Mouse (Mus musculus): Measurements from ENCODE around the gene Mmp25.

Mmp25 gene

DNA sequence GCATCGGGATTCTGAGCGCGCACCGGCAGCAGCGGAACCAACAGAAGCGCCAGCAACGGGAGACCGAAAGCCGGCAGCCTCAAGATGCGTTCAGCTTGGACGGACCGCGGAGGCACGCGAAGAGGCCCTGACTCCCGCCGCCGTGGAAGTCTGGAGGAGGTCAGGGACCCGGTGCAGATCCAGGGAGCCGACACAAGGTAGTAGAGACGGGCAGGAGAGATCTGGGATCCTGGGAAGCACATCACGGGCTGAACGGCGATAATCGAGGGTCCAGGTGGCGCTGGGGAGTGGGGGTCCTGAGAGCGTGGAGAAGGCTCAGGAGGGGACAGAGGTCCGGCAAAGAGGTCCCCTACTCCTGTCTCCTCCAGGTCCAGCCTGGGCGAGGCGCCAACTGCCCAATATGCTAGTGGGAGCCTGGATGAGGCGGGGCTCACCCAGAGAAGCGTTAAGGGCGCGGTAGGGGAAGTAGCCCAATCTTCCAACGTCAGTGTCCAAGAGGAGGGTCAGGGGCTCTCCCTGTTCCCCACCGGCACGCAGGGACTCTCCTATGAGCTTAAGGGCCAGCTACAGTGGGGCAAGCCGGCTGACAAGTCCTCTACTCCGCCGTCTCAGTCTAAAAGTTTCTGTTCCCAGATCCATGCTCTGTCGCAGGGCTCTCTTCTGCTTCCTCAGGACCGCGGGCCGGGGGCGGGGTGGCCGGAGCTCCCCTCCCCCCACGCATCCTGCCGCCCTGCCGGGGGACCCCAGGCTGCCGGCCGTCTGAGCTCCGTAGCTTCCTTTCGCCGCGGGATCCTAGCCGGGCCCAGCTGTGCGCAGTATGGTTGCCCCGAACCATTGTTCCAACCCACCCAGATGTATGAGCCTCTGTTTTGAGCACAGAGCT is at the start of gene Mmp25:
Mmp25 (minus strand) TSS at position 665 of the 883 bp plus-strand sequence.
- no peak for DNase-seq (ENCODE audit: low spot score)

DNA sequence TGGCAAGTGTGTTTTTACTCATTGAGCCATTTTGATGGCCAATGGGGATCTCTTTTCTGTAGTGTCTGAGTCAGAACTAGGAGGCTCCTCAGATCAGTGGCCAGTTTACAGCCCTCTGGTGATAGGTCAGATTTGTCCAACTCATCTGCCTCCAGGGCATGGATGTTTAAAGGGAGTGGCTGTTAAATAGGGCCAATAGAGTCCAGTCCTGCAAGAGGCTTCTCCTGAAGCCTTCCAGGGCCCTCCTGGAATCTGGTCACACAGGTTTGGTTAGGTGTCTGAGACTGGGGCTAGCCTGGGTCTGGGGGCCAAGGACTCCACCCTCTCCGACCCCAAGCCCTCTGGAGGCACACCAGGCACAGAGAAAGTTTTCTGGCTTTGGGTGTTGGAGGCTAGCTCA is 49.4 kb upstream of the Mmp25 start:
- no peak for DNase-seq (ENCODE audit: low spot score)

DNA sequence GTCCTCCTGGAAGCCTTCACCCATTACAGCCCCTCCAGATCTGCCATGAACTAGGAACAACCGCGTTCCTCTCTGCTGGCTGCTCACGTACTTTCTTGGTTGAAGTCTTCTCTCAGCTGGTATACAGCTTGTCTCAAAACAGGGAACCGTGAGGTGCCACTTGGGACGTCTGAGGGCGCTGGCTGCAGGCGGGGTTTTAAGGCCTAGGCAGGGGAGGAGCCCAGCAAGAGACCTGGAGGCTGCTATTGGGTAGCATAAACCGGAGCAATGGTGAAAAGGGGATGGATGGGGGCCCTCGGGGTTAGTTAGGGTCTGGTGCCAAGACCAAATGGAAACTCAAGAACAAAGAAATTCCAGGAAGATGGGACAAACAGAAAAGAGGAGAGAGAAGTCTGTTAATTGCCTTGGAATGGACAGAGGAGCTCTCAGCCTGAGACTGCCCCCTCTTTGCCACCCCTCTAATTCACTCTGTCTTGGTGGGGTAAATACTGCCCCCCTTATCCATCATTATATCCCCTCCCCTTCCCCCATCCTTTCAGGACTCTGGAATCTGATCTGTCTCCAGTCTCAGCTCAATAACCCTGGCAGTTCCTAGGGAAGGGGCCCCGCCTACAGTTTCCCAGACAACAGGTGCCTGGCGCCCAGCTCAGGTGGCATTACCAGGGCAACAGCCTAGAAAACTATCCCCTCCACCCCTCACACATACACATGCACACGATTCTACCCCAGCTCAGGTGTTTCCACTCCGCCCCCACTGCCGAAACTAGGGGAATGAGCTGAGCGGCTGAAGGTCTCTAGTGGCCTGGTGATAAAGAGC is 39.0 kb upstream of the Mmp25 start, which contains the start of gene Cldn9:
Cldn9 (minus strand) TSS at position 171 of the 817 bp plus-strand sequence.
- no peak for DNase-seq (ENCODE audit: low spot score)

DNA sequence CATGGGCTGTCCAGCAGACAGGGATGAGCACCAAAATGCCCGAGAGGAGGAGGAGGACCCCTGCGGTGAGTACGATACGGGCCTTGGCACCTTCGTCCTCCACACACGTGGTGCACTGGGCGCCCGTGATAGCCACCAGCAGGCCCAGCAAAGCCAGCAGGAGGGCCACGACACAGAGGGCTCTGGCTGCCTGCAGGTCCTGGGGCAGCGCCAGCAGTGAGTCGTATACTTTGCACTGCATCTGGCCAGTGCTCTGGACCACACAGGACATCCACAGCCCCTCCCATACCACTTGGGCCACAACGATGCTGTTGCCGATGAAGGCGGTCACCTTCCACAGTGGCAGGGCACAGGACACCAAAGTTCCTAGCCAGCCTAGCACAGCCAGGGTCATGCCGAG is 38.1 kb upstream of the Mmp25 start:
- DNase-seq (ENCODE audit: low spot score) = no peak

DNA sequence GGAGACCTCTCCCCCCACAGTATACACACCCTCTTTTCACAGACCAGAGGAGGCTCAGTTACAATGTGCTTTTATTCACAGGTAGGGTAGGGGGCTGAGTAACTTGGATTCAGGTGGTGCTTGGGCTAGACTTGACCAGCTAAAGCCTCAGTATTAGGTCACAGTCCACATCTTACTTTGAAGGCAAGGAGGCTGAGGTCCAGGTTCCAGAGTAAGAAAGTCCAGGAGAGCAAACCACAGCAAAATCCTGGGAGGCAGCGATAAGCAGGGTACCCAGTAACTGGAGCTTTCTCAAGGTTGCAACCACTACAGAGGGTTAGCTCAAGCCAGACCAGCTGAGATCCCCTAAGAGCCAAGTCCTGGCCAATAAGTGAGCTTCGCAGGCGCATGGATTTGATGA is 37.5 kb upstream of the Mmp25 start:
- no peak for DNase-seq (ENCODE audit: low spot score)

DNA sequence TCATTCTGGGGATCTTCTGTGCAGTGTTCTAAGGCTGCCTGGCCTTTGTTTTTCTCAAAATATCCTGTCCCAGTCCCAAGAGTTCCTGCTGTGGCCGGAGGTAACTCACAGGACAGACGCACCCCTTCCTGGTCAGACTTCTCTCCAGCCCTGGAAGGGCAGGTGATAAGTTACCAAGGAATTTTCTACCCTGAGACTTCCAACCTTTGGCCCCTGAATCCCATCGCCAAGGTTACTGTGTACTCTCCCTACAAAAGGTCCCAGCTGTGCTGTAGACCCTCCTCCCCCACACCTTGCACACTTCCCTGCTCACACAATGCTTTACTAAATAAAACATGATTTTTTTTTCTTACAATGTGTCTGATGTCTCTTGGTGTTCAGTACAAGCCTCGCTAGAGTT is 37.0 kb upstream of the Mmp25 start:
- DNase-seq (ENCODE audit: low spot score) = no peak

DNA sequence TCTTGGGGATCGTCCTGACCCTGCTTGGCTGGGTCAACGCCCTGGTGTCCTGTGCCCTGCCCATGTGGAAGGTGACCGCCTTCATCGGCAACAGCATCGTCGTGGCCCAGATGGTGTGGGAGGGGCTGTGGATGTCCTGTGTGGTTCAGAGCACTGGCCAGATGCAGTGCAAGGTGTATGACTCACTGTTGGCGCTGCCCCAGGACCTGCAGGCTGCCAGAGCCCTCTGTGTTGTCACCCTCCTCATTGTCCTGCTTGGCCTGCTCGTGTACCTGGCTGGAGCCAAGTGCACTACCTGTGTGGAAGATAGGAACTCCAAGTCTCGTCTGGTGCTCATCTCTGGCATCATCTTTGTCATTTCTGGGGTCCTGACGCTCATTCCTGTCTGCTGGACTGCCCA is 36.0 kb upstream of the Mmp25 start:
- DNase-seq (ENCODE audit: low spot score) = no peak

DNA sequence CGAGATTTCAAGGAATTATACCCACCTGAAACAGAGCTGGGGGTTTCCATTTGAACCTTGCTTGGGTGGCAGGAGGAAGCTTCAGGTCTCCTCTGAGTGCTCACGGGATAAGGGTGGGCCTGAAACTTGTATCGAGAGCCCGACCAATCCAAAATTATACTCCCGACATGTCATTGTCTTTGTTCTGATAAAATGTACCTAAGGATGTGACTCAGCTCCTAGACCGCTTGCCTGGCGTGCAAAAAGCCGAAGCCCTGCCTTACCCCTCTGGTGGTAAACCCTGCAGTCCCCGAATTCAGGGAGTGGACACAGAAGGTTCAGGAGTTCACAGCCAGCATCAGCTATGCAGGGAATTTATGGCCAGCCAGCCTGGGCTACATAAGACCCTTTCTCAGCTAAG is 35.3 kb upstream of the Mmp25 start:
- DNase-seq (ENCODE audit: low spot score) = no peak

DNA sequence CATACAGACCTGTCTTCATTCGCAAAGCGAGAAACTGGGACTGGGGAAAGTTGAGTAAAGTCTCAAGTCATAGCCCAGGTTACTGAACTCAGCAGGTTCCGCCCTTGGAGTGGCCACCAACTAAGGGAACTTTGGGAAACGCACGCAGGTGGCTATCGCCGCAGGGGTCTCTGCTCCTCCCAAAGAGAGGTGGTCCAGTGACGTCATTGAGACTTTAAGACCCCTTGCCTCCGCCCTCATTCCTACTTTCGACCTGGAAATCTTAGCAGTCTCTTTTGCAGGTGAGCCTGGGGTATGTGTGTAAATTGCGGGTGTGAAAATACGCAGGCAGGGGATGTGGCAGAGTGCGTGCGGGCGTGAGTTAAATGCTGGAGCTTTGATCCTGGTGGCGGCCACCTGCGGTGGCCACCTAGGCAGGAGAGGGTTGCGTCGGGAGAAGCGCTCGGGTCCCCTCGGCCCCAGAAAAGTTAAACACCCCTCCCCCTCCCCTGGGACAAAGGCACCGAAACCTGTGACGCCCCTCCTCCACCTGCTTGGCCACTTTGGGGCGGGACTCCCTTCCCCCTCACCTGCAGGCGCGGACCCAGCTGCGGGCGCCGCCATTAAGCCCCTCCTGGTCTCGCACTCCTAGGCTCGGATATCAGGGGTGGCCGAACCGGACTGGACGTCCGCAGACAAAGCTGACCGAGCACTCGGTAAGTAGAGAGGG is 34.2 kb upstream of the Mmp25 start, which contains the start of gene Cldn6:
Cldn6 (plus strand) TSS at position 123 of the 709 bp plus-strand sequence.
- DNase-seq (ENCODE audit: low spot score) = no peak

DNA sequence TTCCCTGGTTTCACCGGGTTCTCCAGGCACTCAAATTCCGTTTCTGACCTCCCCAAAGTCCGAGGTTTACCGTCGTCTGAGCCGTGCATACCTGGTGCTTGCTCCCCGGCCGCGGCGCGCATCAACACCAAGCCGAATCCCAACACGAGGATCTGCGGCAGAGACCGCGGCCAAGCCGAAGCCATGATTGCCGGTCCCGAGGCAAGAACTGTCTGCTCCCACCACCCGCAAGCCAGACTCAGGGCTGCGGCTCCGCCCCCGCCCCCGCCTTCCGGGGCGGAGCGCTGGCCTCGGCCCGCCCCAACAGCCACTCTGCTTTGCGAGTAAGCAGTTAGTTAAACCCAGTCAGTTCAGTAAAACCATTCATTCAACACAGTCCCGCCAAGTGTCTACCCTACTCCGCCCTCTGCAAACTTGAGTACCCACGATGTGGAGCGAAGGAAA is 32.2 kb upstream of the Mmp25 start, which contains the start of gene Tnfrsf12a:
Tnfrsf12a (minus strand) TSS at position 233 of the 444 bp plus-strand sequence.
- peak; percentile 56 for DNase-seq (ENCODE audit: low spot score)

DNA sequence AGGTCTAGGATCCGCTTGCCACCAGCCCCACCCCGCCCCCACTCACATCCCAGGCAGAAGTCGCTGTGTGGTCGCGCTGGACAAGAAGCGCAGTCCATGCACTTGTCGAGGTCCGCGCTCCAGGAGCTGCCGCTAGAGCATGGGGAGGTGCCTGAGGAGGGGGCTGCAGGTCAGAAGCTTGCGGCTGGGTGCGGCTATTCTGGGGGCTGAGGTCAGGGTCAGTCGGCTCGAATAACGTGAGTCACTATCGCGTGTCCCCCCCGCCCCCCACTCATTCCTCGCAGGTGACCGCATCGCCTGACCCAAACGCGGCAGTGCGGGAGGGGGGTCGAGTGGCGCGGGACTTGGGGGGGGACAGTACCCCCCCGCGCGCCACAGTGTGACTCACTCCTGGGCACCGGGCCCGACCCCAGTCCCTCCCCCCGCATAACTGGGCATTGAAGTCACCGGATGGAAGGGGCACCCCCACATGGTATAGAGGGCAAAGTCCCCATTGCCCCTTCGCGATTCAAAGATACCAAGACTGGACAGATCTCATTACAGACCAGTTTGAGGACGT is 31.5 kb upstream of the Mmp25 start:
- DNase-seq (ENCODE audit: low spot score) = no peak

DNA sequence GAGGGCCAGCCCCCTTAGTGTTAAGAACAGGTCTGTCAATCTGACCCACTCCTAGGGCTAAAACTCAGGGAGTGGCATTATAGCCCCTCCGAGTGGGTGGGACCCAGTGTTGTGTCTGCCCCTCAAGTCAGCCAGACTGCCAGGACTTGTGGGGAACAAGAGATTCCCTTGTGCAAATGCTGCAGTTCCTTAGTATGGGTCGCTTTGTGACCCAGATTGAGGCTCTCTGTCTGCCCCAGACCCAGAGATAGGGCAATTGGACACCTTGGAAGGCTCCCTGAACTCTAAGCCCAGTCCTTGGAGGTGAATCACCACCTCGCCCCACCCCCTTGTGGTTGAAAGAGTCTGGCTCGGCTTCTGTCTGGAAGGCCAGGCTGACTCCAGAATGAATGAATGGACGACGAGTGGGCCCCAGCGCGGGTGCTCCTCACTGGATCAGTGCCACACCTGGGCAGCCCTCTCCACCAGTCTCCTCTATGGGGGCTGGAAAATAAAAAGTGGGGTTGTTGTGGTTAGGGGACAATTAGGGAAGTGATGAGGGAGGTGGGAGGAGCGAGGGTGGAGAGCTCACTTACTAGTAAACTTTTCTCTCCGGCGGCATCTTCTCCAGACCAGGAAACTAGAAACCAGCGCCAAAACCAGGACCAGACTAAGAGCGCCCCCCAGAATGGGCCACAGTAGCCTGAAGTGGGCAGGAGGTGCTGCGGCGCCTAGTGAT is 30.6 kb upstream of the Mmp25 start:
- peak; percentile 7 for DNase-seq (ENCODE audit: low spot score)

DNA sequence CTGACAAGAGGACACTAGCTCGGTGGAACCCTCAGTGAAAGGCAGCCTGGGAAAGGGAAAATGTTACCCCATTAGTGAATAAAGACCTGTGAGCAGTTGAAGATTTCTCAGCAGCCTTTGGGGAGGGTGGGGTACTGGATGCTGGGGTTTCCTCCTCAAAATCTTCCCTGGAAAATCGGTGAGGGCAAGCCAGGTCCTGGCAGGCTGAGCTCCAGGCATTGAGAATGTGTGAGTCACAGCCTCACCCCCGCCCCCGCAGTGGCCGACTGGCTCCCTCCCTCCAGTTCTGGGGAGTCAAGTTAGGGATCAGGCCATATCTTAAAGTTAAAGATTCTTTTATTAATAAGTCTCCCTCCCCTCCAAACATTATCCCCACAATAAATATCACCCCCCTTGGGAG is 30.1 kb upstream of the Mmp25 start:
- peak; percentile 18 for DNase-seq (ENCODE audit: low spot score)

DNA sequence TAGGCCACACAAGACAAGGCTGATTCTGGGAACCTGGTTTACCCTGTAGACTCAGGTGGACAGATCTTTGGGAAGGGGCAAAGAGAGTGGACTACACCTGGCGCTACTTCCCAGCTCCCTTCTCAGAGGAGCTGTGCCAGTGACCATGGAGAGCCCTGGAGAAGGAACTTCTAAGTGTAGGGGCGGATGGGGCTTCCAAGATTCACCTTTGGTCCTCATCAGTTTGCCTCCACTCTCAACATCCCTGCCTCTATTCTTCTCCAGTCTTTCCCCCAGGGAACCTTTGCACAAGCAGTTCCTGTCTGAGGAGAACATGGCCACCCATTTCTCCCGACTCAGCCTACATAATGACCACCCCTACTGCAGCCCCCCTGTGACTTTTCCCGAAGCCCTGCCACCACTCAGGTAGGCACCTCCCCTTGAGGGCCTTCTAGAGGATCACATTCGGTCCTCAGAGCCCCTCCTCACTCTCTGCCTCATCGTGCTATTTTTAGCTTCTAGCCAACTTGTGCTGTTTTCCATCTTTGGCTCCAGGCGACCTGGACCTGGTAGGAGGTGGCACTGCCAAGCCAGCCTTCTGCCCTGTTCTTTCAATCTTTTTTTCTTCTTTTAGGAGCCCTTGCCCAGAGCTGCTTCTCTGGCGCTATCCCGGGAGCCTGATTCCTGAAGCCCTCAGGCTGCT is 29.3 kb upstream of the Mmp25 start:
- DNase-seq (ENCODE audit: low spot score) = no peak

DNA sequence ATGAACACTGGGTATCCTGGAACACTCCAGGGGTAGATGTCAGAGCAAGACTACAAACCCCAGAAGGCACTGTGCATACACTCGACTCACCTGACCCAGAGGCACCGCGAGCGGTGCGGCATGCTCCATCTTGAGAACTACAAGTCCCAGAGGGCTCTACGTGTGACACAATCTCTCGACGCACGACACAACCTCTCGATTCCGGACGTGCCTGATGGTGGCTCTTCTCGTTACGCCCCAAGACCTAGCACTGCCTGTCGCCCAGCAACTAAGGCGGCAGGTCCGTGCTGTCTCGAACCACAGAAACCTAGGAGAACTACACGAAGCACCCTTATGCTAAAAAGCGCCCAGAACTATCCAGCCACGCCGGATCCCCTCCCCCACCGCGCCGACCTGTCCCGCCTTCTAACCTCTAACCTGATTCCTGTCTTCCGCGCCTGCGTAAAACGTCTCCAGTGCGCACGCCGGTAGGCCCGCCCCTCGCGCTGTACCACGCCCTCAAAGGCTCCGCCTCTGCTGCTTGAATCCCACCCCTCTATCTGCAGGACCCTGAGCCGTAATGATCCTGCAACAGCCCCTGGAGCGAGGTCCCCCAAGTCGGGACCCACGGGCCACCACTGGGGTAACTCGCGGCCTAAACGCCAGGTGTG is 28.5 kb upstream of the Mmp25 start, which contains the start of the genes Hcfc1r1 and Thoc6:
Hcfc1r1 (plus strand) TSS at position 173 of the 650 bp plus-strand sequence.
Thoc6 (minus strand) TSS at position 459 of the 650 bp plus-strand sequence.
- peak; percentile 78 for DNase-seq (ENCODE audit: low spot score)

DNA sequence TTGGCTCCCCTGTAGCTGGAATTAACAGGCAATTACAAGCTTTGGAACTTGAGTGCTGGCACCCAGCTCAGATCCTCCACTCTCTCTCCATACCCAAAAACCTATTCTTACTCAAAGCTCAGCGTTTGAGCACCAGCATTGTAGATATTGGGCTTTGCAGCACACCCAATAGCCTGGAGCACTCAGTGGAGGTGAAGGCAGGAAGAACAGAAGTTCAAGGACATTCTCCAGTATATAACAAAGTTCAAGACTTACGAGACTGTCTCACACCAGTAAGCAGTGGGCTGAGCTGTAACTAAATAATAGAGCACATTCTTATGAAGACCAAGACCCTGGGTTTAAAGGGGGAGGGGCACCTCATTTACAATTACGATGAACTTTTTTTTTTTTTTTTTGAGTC is 27.7 kb upstream of the Mmp25 start:
- DNase-seq (ENCODE audit: low spot score) = no peak

DNA sequence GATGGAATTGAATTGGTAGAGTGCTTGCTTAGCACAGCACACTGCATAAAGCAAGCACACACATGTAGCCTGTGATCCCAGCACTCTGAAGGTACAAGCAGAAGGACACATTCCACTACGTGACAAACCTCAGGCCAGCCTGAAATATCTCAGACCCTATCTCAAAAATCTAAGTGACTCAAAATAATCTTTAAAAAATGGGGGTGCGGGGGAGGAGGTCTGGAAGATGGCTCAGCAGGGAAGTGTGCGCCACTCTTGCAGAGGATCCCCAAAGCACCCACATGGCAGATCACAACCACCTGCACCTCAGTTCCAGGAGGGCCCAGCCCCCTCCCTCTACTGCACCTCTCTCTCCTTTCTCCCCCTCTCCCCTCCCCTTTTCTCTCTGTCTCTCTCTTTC is 26.4 kb upstream of the Mmp25 start:
- DNase-seq (ENCODE audit: low spot score) = no peak

DNA sequence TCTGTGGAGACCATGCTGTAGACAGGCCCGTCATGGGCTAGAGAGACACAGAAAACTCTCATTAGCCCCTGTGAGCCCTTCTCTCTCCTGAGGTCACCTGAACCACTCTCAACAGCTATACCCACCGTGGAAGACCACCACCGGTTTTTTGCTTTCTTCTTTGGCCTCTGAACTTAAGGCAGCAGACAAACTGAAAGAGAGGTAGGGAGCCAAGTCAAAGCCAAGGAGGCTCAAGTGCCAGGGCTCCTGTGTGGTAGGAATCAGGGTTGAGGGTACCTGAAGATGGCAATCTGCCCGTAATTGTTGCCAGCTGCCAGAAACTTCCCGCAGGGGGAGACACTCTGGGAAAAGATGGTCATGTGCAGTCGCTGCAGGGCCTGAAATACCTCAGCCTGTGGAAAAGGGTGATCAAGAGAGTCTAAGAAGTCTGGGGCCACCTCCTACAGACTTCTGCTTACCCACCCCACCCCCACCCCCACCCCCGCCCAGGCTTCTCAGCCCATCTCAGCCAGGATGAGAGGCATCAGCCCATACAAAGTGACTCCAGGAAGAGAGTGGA is 25.5 kb upstream of the Mmp25 start:
- DNase-seq (ENCODE audit: low spot score) = no peak

DNA sequence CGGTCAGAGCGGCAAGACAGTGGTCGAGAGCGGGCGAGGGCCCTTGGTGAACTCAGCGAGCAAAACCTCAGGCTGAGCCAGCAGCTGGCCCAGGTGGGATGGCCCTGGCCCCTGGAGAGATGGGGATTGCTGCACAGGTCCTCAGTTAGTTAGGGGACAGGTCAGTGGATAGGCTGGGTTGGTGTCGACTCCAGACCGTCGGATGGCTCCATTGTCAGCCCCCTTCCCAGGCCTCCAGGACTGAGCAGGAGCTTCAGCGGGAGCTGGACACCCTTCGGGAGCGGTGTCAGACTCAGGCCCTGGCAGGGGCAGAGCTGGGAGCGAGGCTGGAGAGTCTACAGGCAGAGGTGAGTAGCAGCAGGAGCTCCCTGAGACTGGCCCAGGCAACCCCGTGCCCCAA is 20.4 kb upstream of the Mmp25 start:
- DNase-seq (ENCODE audit: low spot score) = no peak

Data from ovary, postnatal 10 days (tissue).